ENCODE assay signal across 25 mouse cellular contexts in the genomic region with DNA sequence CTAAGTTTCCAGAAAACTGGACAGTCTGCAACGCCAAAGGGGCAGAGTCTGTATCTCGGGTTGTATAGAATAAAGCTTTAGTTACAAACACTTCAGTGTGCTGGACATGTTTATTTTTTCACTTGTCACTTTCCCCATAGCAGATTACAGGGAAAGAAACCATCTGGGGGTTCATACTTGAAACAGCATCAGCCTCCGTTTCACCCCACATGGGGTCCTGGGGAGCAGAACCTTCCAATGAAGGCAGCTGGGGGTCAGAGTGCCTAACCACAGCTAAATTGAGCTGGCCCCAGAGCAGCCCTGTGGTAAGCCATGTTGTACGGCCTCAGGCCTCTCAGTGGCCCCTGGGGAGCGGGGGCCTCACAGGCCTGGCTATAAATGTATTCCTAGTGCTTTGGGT. TPM values are rescaled to one million over a fixed set of nuclear protein-coding genes. Genes with fewer than 3 reads are reported as not detected.
DNase-seq lines count a peak whose midpoint lies in the region; ATAC-seq and TF ChIP-seq lines count a peak whose summit lies in the region.
"Had no signal": no experiment of that assay in that cellular context is flagged by ENCODE, and none has a peak within 500 bp of the region (broad histone marks: within the 10 kb centered on the region; RNA-seq: fewer than 3 reads in every experiment).

No protein-coding gene starts in this region.

- no peak for TF ChIP-seq CTCF in lung, embryonic 14.5 days (IDR thresholded peaks at IDR 0.05; ENCODE audit: low read depth)
- no peak for TF ChIP-seq CTCF in CH12.LX (conservative IDR thresholded peaks at IDR 0.05 in 1 of 2, IDR thresholded peaks at IDR 0.05 in 1 of 2; ENCODE audit: low read depth in 2 of 2, low read length in 2 of 2)
- TF ChIP-seq CTCF in intestine, postnatal 0 days (IDR thresholded peaks at IDR 0.05; ENCODE audit: low read depth): no peak

- peak overlapping the region; percentile 55 for H3K27ac ChIP-seq in kidney, embryonic 16.5 days (ENCODE audit: low read length)
- H3K27ac ChIP-seq in lung, embryonic 14.5 days (ENCODE audit: low read depth): peak overlapping the region; percentile 90
- H3K27ac ChIP-seq in CH12.LX (ENCODE audit: insufficient read depth, low read depth): peak overlapping the region; percentile 25; the same call in 1 of the 2 replicates
- peak overlapping the region; percentile 17; the same call in 1 of the 2 replicates for H3K27ac ChIP-seq in intestine, postnatal 0 days (ENCODE audit: low read depth, low read length)
- H3K27ac ChIP-seq: forebrain, embryonic 10.5 days; hindbrain, embryonic 10.5 days; limb, embryonic 15.5 days; liver, embryonic 15.5 days; midbrain, embryonic 13.5 days had no signal

- peaks cover 75% of the 10 kb centered on the region for H3K36me3 ChIP-seq in kidney, embryonic 16.5 days (ENCODE audit: insufficient read depth, low read length)
- H3K36me3 ChIP-seq in lung, embryonic 14.5 days (ENCODE audit: insufficient read depth): peaks cover 90% of the 10 kb centered on the region
- peaks cover 82 to 97% of the 10 kb centered on the region in 2 experiments for H3K36me3 ChIP-seq in CH12.LX (replicated peaks in 1 of 2; ENCODE audit: control insufficient read depth in 1 of 2, insufficient read depth in 1 of 2, low read length in 1 of 2)
- peaks cover 93% of the 10 kb centered on the region for H3K36me3 ChIP-seq in intestine, postnatal 0 days (ENCODE audit: control insufficient read depth, insufficient read depth)

- no peak overlapping the region for H3K4me3 ChIP-seq in kidney, embryonic 16.5 days (ENCODE audit: low read length)
- H3K4me3 ChIP-seq in lung, embryonic 14.5 days (ENCODE audit: low read depth, low read length): no peak overlapping the region
- no peak overlapping the region for H3K4me3 ChIP-seq in CH12.LX (replicated peaks in 1 of 3; ENCODE audit: low read depth in 2 of 3, low read length in 2 of 3, poor library complexity in 1 of 3)
- H3K4me3 ChIP-seq in intestine, postnatal 0 days (ENCODE audit: low read depth, low read length): no peak overlapping the region
- H3K4me3 ChIP-seq: forebrain, embryonic 10.5 days; heart, embryonic 12.5 days; hindbrain, embryonic 10.5 days; limb, embryonic 15.5 days; liver, embryonic 15.5 days; midbrain, embryonic 13.5 days had no signal

- in situ Hi-C loops in CH12.LX (cut with MboI; ENCODE audit: low pct_ligation_motif_present, low pct_unique_long_range_greater_than_20kb, low sequenced_read_pairs): no loop called here

- no peak for TF ChIP-seq POLR2A in CH12.LX (IDR thresholded peaks at IDR 0.05; ENCODE audit: low read depth, low read length)

- H3K79me2 ChIP-seq in CH12.LX (replicated peaks; ENCODE audit: control insufficient read depth, extremely low read depth, insufficient read depth, poor library complexity, severe bottlenecking): no peaks in the 10 kb centered on the region

- WGBS in kidney, embryonic 16.5 days: 77% methylated on average over 5 of the region's 5 CpGs
- WGBS in lung, embryonic 14.5 days: 36% methylated on average over 5 of the region's 5 CpGs
- WGBS in intestine, postnatal 0 days: 77% methylated on average over 5 of the region's 5 CpGs

- TF ChIP-seq RAD21 in CH12.LX (IDR thresholded peaks at IDR 0.05; ENCODE audit: low read depth, low read length): no peak

- no peaks in the 10 kb centered on the region for H3K27me3 ChIP-seq in kidney, embryonic 16.5 days (ENCODE audit: insufficient read depth, low read length)
- no peaks in the 10 kb centered on the region for H3K27me3 ChIP-seq in lung, embryonic 14.5 days (ENCODE audit: insufficient read depth, low read length)
- no peaks in the 10 kb centered on the region for H3K27me3 ChIP-seq in CH12.LX (replicated peaks)
- no peaks in the 10 kb centered on the region for H3K27me3 ChIP-seq in intestine, postnatal 0 days (replicated peaks; ENCODE audit: control insufficient read depth, insufficient read depth, low read length)
- H3K27me3 ChIP-seq: heart, embryonic 12.5 days; limb, embryonic 15.5 days; liver, embryonic 15.5 days; megakaryocyte, embryonic 14.5 days; midbrain, embryonic 13.5 days; Patski had no signal

- ATAC-seq in kidney, embryonic 16.5 days (ENCODE audit: low FRiP score, low TSS enrichment): 0 out of 2 replicates have a peak, but pooled peaks have one; percentile 39
- ATAC-seq in lung, embryonic 14.5 days (ENCODE audit: insufficient read depth): peak; percentile 80
- ATAC-seq in intestine, postnatal 0 days: no peak
- ATAC-seq: CD4-positive, CD25-positive, alpha-beta regulatory T cell, adult 4 months; forebrain, postnatal 0 days; hindbrain, embryonic 16.5 days; midbrain, embryonic 13.5 days; Patski had no signal

- no peak overlapping the region for H3K4me2 ChIP-seq in kidney, embryonic 16.5 days (replicated peaks; ENCODE audit: low read depth, low read length)
- H3K4me2 ChIP-seq in lung, embryonic 14.5 days: peak overlapping the region; percentile 15; the same call in 1 of the 2 replicates
- H3K4me2 ChIP-seq in CH12.LX (ENCODE audit: insufficient read depth, low read depth, poor library complexity, severe bottlenecking): peak overlapping the region; percentile 35
- H3K4me2 ChIP-seq in intestine, postnatal 0 days (replicated peaks; ENCODE audit: low read depth): no peak overlapping the region
- H3K4me2 ChIP-seq: heart, embryonic 12.5 days; limb, embryonic 15.5 days; liver, embryonic 15.5 days; midbrain, embryonic 13.5 days had no signal

- no peaks in the 10 kb centered on the region for H3K9me3 ChIP-seq in kidney, embryonic 16.5 days (ENCODE audit: low read length)
- H3K9me3 ChIP-seq in lung, embryonic 14.5 days (ENCODE audit: low read depth, low read length): no peaks in the 10 kb centered on the region
- H3K9me3 ChIP-seq in CH12.LX (replicated peaks; ENCODE audit: low read length): peaks cover 4% of the 10 kb centered on the region
- no peaks in the 10 kb centered on the region for H3K9me3 ChIP-seq in intestine, postnatal 0 days (ENCODE audit: control insufficient read depth)
- H3K9me3 ChIP-seq: forebrain, embryonic 10.5 days; heart, embryonic 12.5 days; hindbrain, embryonic 10.5 days; limb, embryonic 15.5 days; liver, embryonic 15.5 days; megakaryocyte, embryonic 14.5 days; midbrain, embryonic 13.5 days had no signal

- H3K9ac ChIP-seq in kidney, embryonic 16.5 days (replicated peaks; ENCODE audit: low read length): no peak overlapping the region
- H3K9ac ChIP-seq in lung, embryonic 14.5 days: no peak overlapping the region
- H3K9ac ChIP-seq in CH12.LX (ENCODE audit: insufficient read depth, low read depth): no peak overlapping the region
- no peak overlapping the region for H3K9ac ChIP-seq in intestine, postnatal 0 days (ENCODE audit: low read depth, low read length)
- H3K9ac ChIP-seq: forebrain, postnatal 0 days; heart, embryonic 12.5 days; limb, embryonic 15.5 days; liver, embryonic 15.5 days; midbrain, embryonic 13.5 days had no signal

- TF ChIP-seq EP300 in CH12.LX (IDR thresholded peaks at IDR 0.05; ENCODE audit: low read length): no peak

- no peak for DNase-seq in kidney, adult 9 months
- peak; percentile 89 for DNase-seq in lung, embryonic 14.5 days
- no peak for DNase-seq in lung, adult 18-20 months
- no peak for DNase-seq in CH12.LX (ENCODE audit: extremely low read depth)
- DNase-seq in embryo, embryonic 11 days: no peak
- no peak for DNase-seq in layer of hippocampus, adult 11-12 months (ENCODE audit: low spot score)
- DNase-seq: cerebellum, adult 9-11 months; forebrain, postnatal 0 days; gastrocnemius, postnatal 25 days; heart, adult 18-20 months; heart, postnatal 10 days; thymus, postnatal 25 days had no signal

- no peaks in the 10 kb centered on the region for H3K4me1 ChIP-seq in kidney, embryonic 16.5 days (ENCODE audit: insufficient read depth, low read length)
- H3K4me1 ChIP-seq in lung, embryonic 14.5 days (ENCODE audit: insufficient read depth): 0 out of 2 replicates have a peak, but pooled peaks cover 5% of the 10 kb centered on the region
- peaks cover 14 to 45% of the 10 kb centered on the region in 2 experiments for H3K4me1 ChIP-seq in CH12.LX (ENCODE audit: control insufficient read depth in 1 of 2, insufficient read depth in 2 of 2)
- no peaks in the 10 kb centered on the region for H3K4me1 ChIP-seq in intestine, postnatal 0 days (replicated peaks; ENCODE audit: control insufficient read depth, insufficient read depth, low read length)
- H3K4me1 ChIP-seq: forebrain, embryonic 10.5 days; heart, embryonic 12.5 days; hindbrain, embryonic 10.5 days; limb, embryonic 15.5 days; liver, embryonic 15.5 days; midbrain, embryonic 13.5 days had no signal

- dilution Hi-C loops in CH12.LX (cut with MboI; ENCODE audit: extremely low pct_ligation_motif_present, extremely low pct_unique_long_range_greater_than_20kb, low sequenced_read_pairs): no loop called here

RNA-seq across cellular contexts. Expression of a gene that starts 10.9 kb away (rescaled TPM):
- polyA plus RNA-seq in kidney, embryonic 16.5 days (2015; fragmentation: Nextera tagmentation; extraction: Ambion mirVana): 28.0 and 29.5 TPM in 2 replicates
- polyA plus RNA-seq in lung, embryonic 14.5 days (2014; fragmentation: Nextera tagmentation; extraction: Ambion mirVana): 30.0 and 30.8 TPM in 2 replicates
- total RNA-seq in CH12.LX (2012; rRNA removed): 10.9 and 12.6 TPM in 2 replicates
- 8.7 TPM in 2 replicates for total RNA-seq in CH12.LX (2014; rRNA removed)
- polyA plus RNA-seq in CH12.LX (2012; ENCODE audit: insufficient read length, low read depth): 8.6 and 9.2 TPM in 2 replicates
- polyA plus RNA-seq in intestine, postnatal 0 days (2015; fragmentation: Nextera tagmentation; extraction: Ambion mirVana): 14.4 and 16.4 TPM in 2 replicates

RNA-seq across cellular contexts. Expression of a gene that starts 10.9 kb away (rescaled TPM):
- polyA plus RNA-seq in kidney, embryonic 16.5 days (2015; fragmentation: Nextera tagmentation; extraction: Ambion mirVana): 0.20 and 0.35 TPM in 2 replicates
- 0.16 and 0.28 TPM in 2 replicates for polyA plus RNA-seq in lung, embryonic 14.5 days (2014; fragmentation: Nextera tagmentation; extraction: Ambion mirVana)
- total RNA-seq in CH12.LX (2012; rRNA removed) (0.13 and 0.21 TPM in 2 replicates), CH12.LX (2014; rRNA removed) (0.19 TPM in 1 of 2 replicates, not detected in the other)
- 0.47 and 0.48 TPM in 2 replicates for polyA plus RNA-seq in CH12.LX (2012; ENCODE audit: insufficient read length, low read depth)
- polyA plus RNA-seq in intestine, postnatal 0 days (2015; fragmentation: Nextera tagmentation; extraction: Ambion mirVana): not detected in 2 replicates
- total RNA-seq: gastrocnemius, postnatal 25 days; heart, postnatal 10 days had no signal
- polyA plus RNA-seq: small intestine, adult 2 months had no signal

RNA-seq across cellular contexts. Expression of a gene that starts 31.8 kb away (rescaled TPM):
- polyA plus RNA-seq in kidney, embryonic 16.5 days (2015; fragmentation: Nextera tagmentation; extraction: Ambion mirVana): 54.2 and 56.5 TPM in 2 replicates
- 50.9 and 51.1 TPM in 2 replicates for polyA plus RNA-seq in lung, embryonic 14.5 days (2014; fragmentation: Nextera tagmentation; extraction: Ambion mirVana)
- total RNA-seq in CH12.LX (2012; rRNA removed) (26.7 and 26.9 TPM in 2 replicates), CH12.LX (2014; rRNA removed) (31.0 and 32.3 TPM in 2 replicates)
- polyA plus RNA-seq in CH12.LX (2012; ENCODE audit: insufficient read length, low read depth): 31.6 and 32.0 TPM in 2 replicates
- polyA plus RNA-seq in intestine, postnatal 0 days (2015; fragmentation: Nextera tagmentation; extraction: Ambion mirVana): 14.3 and 16.5 TPM in 2 replicates

RNA-seq across cellular contexts. Expression of a gene that starts 58.0 kb away (rescaled TPM):
- polyA plus RNA-seq in kidney, embryonic 16.5 days (2015; fragmentation: Nextera tagmentation; extraction: Ambion mirVana): 7.1 and 8.7 TPM in 2 replicates
- 2.2 and 2.7 TPM in 2 replicates for polyA plus RNA-seq in lung, embryonic 14.5 days (2014; fragmentation: Nextera tagmentation; extraction: Ambion mirVana)
- total RNA-seq in CH12.LX (2012; rRNA removed) (15.5 and 15.7 TPM in 2 replicates), CH12.LX (2014; rRNA removed) (5.7 and 8.6 TPM in 2 replicates)
- 7.8 and 8.1 TPM in 2 replicates for polyA plus RNA-seq in CH12.LX (2012; ENCODE audit: insufficient read length, low read depth)
- 3.8 and 4.2 TPM in 2 replicates for polyA plus RNA-seq in intestine, postnatal 0 days (2015; fragmentation: Nextera tagmentation; extraction: Ambion mirVana)

Comparison
In these comparisons a context has a peak if more than half of its experiments do, and no peak if none do; other contexts are left out.
1. H3K27ac ChIP-seq: peak in every context shown above with its lines; median percentile 90 in lung, embryonic 14.5 days; 55 in kidney, embryonic 16.5 days; 25 in CH12.LX; 17 in intestine, postnatal 0 days.
2. H3K4me2 ChIP-seq: peak in lung, embryonic 14.5 days (single experiment) and CH12.LX (single experiment); none in kidney, embryonic 16.5 days (single experiment) and intestine, postnatal 0 days (single experiment).